Mouse (Mus musculus) spleen, adult 2 months (tissue): Measurements from ENCODE around the gene Ifrd1. TPM values are rescaled to one million over a fixed set of nuclear protein-coding genes. Genes with fewer than 3 reads are reported as not detected.

ENCODE experiments used
- DNase-seq, 2 experiments: peaks; one replicate each; pipeline versions ENCODE4 v3.0.0 to v3.0.0-alpha.2; 2012 to 2021; ENCODE audit warnings: low spot score in 2 of 2, low read depth in 1 of 2
- H3K27ac ChIP-seq: fragments of 200-500 bp; 2 replicates; pipeline ENCODE4 v1.5.1; 2012; ENCODE audit warnings: low read length, inconsistent platforms; ENCODE audit not compliant: insufficient read depth
- H3K27me3 ChIP-seq: fragments of 200-500 bp; 2 replicates; pipeline ENCODE4 v1.6.1; 2012; ENCODE audit warnings: mild to moderate bottlenecking, moderate library complexity, low read length, inconsistent platforms; ENCODE audit not compliant: control insufficient read depth, insufficient read depth
- H3K36me3 ChIP-seq: fragments of 200-500 bp; 2 replicates; pipeline ENCODE4 v1.6.1; 2012; ENCODE audit warnings: mild to moderate bottlenecking, low read length, inconsistent platforms; ENCODE audit not compliant: control insufficient read depth, insufficient read depth
- H3K4me1 ChIP-seq: fragments of 200-500 bp; 2 replicates; pipeline ENCODE4 v1.6.1; 2011; ENCODE audit warnings: inconsistent platforms; ENCODE audit not compliant: control insufficient read depth, insufficient read depth, insufficient read length
- H3K4me3 ChIP-seq: fragments of 200-500 bp; 2 replicates; pipeline ENCODE4 v1.5.1; 2011; ENCODE audit warnings: mild to moderate bottlenecking, inconsistent platforms; ENCODE audit not compliant: insufficient read depth, insufficient read length; ENCODE audit errors: extremely low read depth
- CTCF ChIP-seq: fragments of 200-500 bp; IDR thresholded peaks from 2 replicates; pipeline ENCODE4 v1.5.1; 2011; ENCODE audit warnings: mild to moderate bottlenecking, inconsistent platforms; ENCODE audit not compliant: insufficient read depth, insufficient read length, insufficient replicate concordance; ENCODE audit errors: extremely low read depth
- POLR2A ChIP-seq: fragments of 200-500 bp; IDR thresholded peaks from 2 replicates; pipeline ENCODE4 v1.6.1; 2011; ENCODE audit warnings: low read depth, low read length, inconsistent platforms
- WGBS: fragments of 180-500 bp; shearing (Covaris S2); methylation state at CpG from one replicate; pipeline ENCODE4 v1.1.7; 2018; 5-methylcytosine and 5-hydroxymethylcytosine counted together
- polyA plus RNA-seq: library from polyadenylated mRNA; depleted of rRNA; stranded (reverse); fragments of >200 nt; gene quantifications from 2 replicates; pipeline ENCODE4 v1.2.3, GENCODE M21; 2012

Gene Ifrd1
- polyA plus RNA-seq, 1 experiment: 8.2 TPM

- H3K4me3 ChIP-seq: no peak overlapping the region
- TF ChIP-seq CTCF (no peak), POLR2A (no peak)
- H3K36me3 ChIP-seq: no peaks in the 10 kb centered on the region
- peaks cover 4% of the 10 kb centered on the region; the same call in 1 of the 2 replicates for H3K4me1 ChIP-seq
- 87% methylated on average over 5 of the region's 5 CpGs for WGBS
- no peaks in the 10 kb centered on the region for H3K27me3 ChIP-seq
- no peak for DNase-seq
- H3K27ac ChIP-seq: no peak overlapping the region
These were observed 3.4 kb downstream of the Ifrd1 start for GRCm38 (mm10) chr12:40244926-40245325.

- H3K36me3 ChIP-seq: no peaks in the 10 kb centered on the region
- no peak overlapping the region for H3K4me3 ChIP-seq
- H3K27ac ChIP-seq: no peak overlapping the region
- DNase-seq: no peak
- TF ChIP-seq POLR2A: no peak
- TF ChIP-seq CTCF: no peak
- H3K27me3 ChIP-seq: no peaks in the 10 kb centered on the region
- 74% methylated on average over 11 of the region's 11 CpGs for WGBS
- peaks cover 4% of the 10 kb centered on the region; the same call in 1 of the 2 replicates for H3K4me1 ChIP-seq
These were observed 4.5 kb downstream of the Ifrd1 start for GRCm38 (mm10) chr12:40243821-40244221.

GRCm38 (mm10) chr12:40243241-40243640 lies 5.1 kb downstream of the Ifrd1 start:
- Histone ChIP-seq H3K4me1 (peaks cover 4% of the 10 kb centered on the region; the same call in 1 of the 2 replicates), H3K27ac (no peak overlapping the region), H3K4me3 (no peak overlapping the region), H3K27me3 (no peaks in the 10 kb centered on the region), H3K36me3 (no peaks in the 10 kb centered on the region)
- TF ChIP-seq POLR2A (no peak), CTCF (no peak)
- DNase-seq: no peak
- WGBS: 86% methylated on average over 4 of the region's 4 CpGs

GRCm38 (mm10) chr12:40239161-40239560 lies 9.1 kb downstream of the Ifrd1 start:
- no peaks in the 10 kb centered on the region for H3K4me1 ChIP-seq
- no peak for TF ChIP-seq CTCF
- TF ChIP-seq POLR2A: no peak
- no peaks in the 10 kb centered on the region for H3K27me3 ChIP-seq
- no peaks in the 10 kb centered on the region for H3K36me3 ChIP-seq
- no peak overlapping the region for H3K27ac ChIP-seq
- WGBS: 98% methylated on average over 7 of the region's 7 CpGs
- DNase-seq: no peak
- H3K4me3 ChIP-seq: no peak overlapping the region

- TF ChIP-seq CTCF (no peak), POLR2A (no peak)
- 88% methylated on average over 1 of the region's 1 CpGs for WGBS
- H3K36me3 ChIP-seq: no peaks in the 10 kb centered on the region
- H3K27ac ChIP-seq: no peak overlapping the region
- no peaks in the 10 kb centered on the region for H3K27me3 ChIP-seq
- no peak for DNase-seq
- H3K4me3 ChIP-seq: no peak overlapping the region
- H3K4me1 ChIP-seq: no peaks in the 10 kb centered on the region
These were observed 16.1 kb downstream of the Ifrd1 start for GRCm38 (mm10) chr12:40232231-40232630.

- Histone ChIP-seq H3K36me3 (no peaks in the 10 kb centered on the region), H3K27ac (no peak overlapping the region), H3K4me1 (no peaks in the 10 kb centered on the region), H3K4me3 (no peak overlapping the region), H3K27me3 (no peaks in the 10 kb centered on the region)
- no peak for TF ChIP-seq CTCF
- TF ChIP-seq POLR2A: no peak
- no peak for DNase-seq
- 87% methylated on average over 2 of the region's 2 CpGs for WGBS
These were observed 16.7 kb downstream of the Ifrd1 start for GRCm38 (mm10) chr12:40231632-40232031.

GRCm38 (mm10) chr12:40224171-40224880 lies 24.0 kb downstream of the Ifrd1 start:
- Histone ChIP-seq H3K4me1 (peaks cover 3% of the 10 kb centered on the region), H3K36me3 (no peaks in the 10 kb centered on the region), H3K4me3 (no peak overlapping the region), H3K27me3 (no peaks in the 10 kb centered on the region), H3K27ac (no peak overlapping the region)
- no peak for TF ChIP-seq POLR2A
- no peak for TF ChIP-seq CTCF
- no peak for DNase-seq
- WGBS: 88% methylated on average over 9 of the region's 9 CpGs
